Mouse (Mus musculus) heart, postnatal 4 days (tissue): Measurements from ENCODE around the gene Vav2. TPM values are rescaled to one million over a fixed set of nuclear protein-coding genes. Genes with fewer than 3 reads are reported as not detected.
A peak's percentile ranks its signal among the peaks of the same experiment; 100 is the strongest.

Source experiments
- DNase-seq: peaks from one replicate; pipeline ENCODE4 v3.0.0; 2021
- total RNA-seq, 2 experiments: library from RNA; stranded (reverse); gene quantifications; 2 replicates each; pipeline ENCODE4 v1.2.3; 2021

Gene Vav2
- total RNA-seq = 10 to 100 TPM; 13.3 to 14.8 TPM

GRCm38 (mm10) chr2:27426855-27427457 lies at the start of gene Vav2:
Vav2 (minus strand) TSS chr2:27427033.
- DNase-seq = peak; percentile 94

- peak; percentile 93 for DNase-seq
Observed at GRCm38 (mm10) chr2:27475495-27476302, 48.9 kb upstream of the Vav2 start.

GRCm38 (mm10) chr2:27474621-27475484 lies 48.0 kb upstream of the Vav2 start:
- peak; percentile 62 for DNase-seq

GRCm38 (mm10) chr2:27473911-27474310 lies 47.1 kb upstream of the Vav2 start:
- DNase-seq = no peak

GRCm38 (mm10) chr2:27473061-27473765 lies 46.4 kb upstream of the Vav2 start:
- no peak for DNase-seq

- no peak for DNase-seq
Observed at GRCm38 (mm10) chr2:27471170-27471584, 44.3 kb upstream of the Vav2 start.

- DNase-seq = no peak
Observed at GRCm38 (mm10) chr2:27470535-27470934, 43.7 kb upstream of the Vav2 start.

- DNase-seq = no peak
Observed at GRCm38 (mm10) chr2:27469991-27470355, 43.1 kb upstream of the Vav2 start.

GRCm38 (mm10) chr2:27469292-27469990 lies 42.6 kb upstream of the Vav2 start:
- DNase-seq = no peak

GRCm38 (mm10) chr2:27462901-27463300 lies 36.1 kb upstream of the Vav2 start:
- DNase-seq = no peak

GRCm38 (mm10) chr2:27461881-27462660 lies 35.2 kb upstream of the Vav2 start:
- DNase-seq = no peak

GRCm38 (mm10) chr2:27460651-27461050 lies 33.8 kb upstream of the Vav2 start:
- DNase-seq = no peak

GRCm38 (mm10) chr2:27460163-27460562 lies 33.3 kb upstream of the Vav2 start:
- no peak for DNase-seq

GRCm38 (mm10) chr2:27459735-27460134 lies 32.9 kb upstream of the Vav2 start:
- DNase-seq = no peak

- no peak for DNase-seq
Observed at GRCm38 (mm10) chr2:27450226-27450625, 23.4 kb upstream of the Vav2 start.

GRCm38 (mm10) chr2:27447782-27448181 lies 20.9 kb upstream of the Vav2 start:
- no peak for DNase-seq

GRCm38 (mm10) chr2:27446812-27447211 lies 20.0 kb upstream of the Vav2 start:
- no peak for DNase-seq

GRCm38 (mm10) chr2:27445910-27446309 lies 19.1 kb upstream of the Vav2 start:
- DNase-seq = no peak

GRCm38 (mm10) chr2:27443450-27443708 lies 16.5 kb upstream of the Vav2 start:
- no peak for DNase-seq

GRCm38 (mm10) chr2:27442708-27443449 lies 16.0 kb upstream of the Vav2 start:
- DNase-seq = no peak
